Mouse (Mus musculus) layer of hippocampus, adult 18-20 months (tissue): ENCODE data around the gene Abce1. TPM values are rescaled to one million over a fixed set of nuclear protein-coding genes. Genes with fewer than 3 reads are reported as not detected.

Experiments used
- DNase-seq, 2 experiments: peaks; one replicate each; pipeline ENCODE4 v3.0.0; 2022; ENCODE audit warnings: low spot score in 2 of 2
- total RNA-seq, 2 experiments: library from RNA; stranded (reverse); gene quantifications; 2 replicates each; pipeline ENCODE4 v1.2.3; 2021

The Abce1 gene
- total RNA-seq, 2 experiments from 2014 or later = 72.4 to 73.4 TPM

DNA sequence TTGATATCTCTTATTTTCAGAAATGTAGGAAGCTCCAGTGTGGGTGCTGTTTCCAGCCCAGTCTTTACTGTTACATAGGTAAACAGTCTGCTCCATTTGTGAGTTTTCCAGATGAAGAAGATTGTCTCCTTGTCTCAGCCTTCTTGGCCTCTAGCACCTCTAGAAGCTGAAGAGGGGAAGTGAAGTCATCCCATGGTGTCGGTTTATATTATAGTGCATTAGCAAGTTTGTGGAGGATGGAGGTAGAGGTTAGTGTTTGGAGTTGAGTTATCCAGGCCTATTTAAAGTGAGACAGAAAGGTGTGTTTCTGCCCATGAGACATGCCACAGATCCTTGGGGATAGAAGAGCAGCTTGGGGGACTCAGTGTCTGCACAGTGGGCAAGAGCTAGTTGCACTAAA is 70.4 kb downstream of the Abce1 start:
- DNase-seq = no peak

DNA sequence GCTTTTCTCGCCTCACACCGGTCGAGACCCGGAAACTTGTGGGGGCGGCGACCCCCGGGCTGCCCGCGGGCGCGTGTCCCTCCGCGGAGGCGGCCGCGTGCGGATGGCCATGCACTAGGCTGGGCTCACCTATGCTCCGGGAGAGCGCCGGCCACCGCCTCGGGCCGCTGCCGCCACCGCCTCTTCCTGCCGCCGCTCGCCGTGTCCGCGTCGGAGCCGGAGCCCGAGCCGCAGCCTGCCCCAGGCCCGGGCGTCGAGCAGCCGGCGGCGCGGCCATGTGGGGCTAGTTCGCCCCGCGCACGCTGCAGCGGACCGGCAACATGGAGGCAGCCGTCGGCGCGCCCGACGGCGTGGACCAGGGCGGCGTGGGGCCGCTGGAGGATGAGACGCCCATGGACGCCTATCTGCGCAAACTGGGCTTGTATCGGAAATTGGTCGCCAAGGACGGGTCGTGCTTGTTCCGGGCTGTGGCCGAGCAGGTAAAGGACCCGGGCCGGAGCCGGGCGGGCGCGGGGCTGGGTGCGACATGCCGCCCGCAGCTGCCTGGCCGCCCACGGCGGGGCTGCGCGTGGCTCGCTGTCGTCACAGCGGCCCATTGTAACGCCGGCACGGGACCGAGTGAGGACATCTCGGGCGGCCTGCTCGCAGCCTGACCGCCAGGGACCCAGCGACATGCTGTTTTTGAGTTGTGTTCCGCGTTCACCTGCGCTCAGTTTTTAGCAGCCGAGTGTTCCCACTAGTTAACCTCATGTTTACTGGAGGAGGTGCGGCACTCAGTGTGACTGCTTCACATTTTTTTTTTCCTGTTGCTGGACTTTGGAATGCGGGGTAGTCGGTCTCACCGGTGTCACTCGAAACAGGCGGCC is 71.7 kb downstream of the Abce1 start, which contains the start of gene Otud4:
Gene Otud4, plus strand, starts transcription at position 33 of the 866 bp plus-strand sequence.
- peak; percentile 37 to 63 for DNase-seq

DNA sequence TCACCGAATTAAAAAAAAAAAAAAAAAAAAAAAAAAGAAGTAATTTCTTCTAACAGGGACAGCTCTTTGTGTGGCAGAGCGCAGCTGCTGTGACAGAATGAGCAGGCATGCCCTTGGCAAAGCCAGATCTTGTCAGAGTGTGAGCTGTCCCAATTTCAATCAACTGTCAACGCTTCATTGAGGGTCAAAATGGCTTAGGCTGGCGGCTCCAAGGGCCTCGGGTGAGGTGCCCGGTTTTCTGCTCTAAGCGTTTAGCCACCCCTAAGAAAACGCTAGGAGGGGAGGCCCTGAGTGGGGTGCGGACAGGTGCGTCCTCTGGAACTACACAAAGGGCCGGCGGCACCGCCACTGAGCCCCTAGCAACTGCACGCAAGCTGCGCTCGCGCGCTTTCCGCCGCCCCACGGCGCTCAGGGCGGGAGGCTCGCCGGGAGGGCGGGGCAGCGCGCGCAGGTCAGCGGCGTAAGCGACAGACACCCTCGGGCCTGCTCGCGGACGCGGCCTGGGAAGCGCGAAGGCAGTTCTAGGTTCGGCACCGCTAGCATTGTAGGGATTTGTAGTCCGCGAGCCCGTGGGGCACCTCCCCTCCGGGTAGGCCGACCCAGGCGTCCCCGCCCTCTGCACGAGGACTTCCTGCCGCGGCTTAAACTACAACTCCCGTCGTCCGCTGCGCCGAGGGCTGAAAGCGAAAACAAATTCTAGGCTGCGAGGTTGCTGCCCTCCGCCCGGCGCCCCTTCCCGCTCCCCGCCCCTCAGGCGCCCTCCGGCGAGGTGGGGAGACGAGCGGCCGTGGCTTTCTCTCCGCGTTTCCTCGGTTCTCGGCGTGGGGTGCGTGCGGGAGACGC is 72.6 kb downstream of the Abce1 start:
- DNase-seq = peak; percentile 98 to 99

DNA sequence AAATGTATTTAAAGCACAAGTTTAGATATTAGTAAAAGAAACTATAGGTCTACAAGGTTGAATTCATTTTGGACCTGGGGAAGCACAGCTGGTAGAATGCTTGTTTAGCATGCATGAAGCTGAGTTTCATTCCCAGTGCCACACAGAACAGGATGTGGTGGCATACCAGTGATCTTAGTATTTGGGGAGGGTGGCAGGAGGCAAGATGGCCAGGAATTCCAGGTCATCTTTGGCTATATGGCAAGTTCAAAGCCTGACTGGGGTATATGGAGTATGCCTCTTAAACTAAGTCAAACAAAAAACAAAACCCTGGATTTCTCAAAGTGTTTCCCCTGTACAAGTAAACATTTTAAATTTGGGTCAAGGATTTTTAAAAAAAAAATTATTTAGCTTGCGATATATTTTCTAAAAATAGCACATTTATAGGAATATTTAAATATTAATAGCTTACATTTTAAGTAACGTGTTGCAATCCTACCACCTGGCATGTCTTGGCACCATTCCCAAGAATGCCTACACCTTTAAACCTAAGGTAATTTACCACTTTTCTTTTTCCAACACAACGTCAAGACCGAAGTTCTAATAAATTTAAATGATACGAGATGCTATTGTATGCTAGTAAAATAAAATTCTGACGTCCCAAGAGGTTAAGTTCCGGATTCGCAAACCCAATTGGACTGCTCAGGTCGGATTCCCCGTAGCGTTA is 73.4 kb downstream of the Abce1 start:
- no peak for DNase-seq

DNA sequence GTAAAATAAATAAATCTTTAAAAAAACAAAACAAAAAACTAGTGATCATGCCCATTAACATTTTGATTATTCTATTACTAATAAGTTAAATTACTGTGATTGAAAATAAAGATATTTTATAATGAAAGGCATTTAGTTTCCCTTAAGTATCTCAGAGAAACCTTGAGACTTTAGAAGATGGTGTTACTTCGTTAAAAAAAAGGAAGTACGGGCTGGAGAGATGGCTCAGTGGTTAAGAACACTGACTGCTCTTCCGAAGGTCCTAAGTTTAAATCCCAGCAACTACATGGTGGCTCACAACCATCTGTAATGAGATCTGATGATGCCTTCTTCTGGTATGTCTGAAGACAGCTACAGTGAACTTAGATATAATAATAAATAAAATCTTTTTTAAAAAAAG is 74.3 kb downstream of the Abce1 start:
- DNase-seq = no peak

DNA sequence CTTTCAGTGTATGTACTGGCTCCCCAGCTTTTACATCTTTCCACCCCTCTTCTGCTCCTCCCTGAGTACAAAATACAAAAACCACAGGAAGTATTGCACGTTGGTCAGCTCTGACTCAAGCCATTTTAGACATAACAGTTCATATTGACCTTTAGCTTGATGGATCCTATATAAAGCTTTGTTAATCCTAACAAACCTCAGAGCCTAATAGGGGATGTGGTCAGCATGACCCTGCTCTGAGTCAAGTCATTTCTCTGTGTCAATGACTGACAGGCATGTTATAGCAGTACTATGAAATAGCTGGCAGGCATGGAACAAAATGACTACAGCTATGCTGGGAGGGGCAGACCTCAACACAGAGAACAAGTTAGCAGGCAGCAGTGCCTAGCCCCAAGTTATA is 75.4 kb downstream of the Abce1 start:
- DNase-seq = no peak

DNA sequence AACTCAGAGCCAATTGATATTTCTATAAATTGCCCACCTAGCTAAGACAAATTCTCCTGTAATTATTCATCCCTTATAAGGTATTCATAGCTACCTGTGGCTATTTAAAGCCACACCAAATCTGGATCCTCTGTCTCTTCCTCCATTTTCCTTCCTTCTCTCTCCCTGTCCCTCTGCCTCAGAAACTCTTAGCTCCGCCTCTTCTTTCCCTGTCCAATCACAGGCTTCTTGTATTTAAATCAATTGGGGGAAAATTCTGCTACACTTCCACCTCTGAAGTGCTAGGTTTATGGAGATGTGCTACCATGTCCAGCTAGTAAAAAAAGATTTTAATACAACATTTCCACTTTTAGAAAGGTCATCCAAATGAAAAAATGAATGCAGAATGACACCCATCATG is 76.0 kb downstream of the Abce1 start:
- DNase-seq = no peak

Other genes with a start within 250 kb of the Abce1 start
- 10 to 100 TPM; 38.6 to 43.4 TPM for gene Otud4, start 72.1 kb downstream of the Abce1 start, total RNA-seq
- gene Anapc10, start 80 bp upstream of the Abce1 start, total RNA-seq = 1 to 10 TPM; 9.2 TPM